Mouse (Mus musculus): Measurements from ENCODE around the gene Vmn1r95.
"Not testable (repeated sequence)": the region's sequence is repeated elsewhere in the genome, so short reads cannot be mapped to it uniquely, and the experiment has no call there.

The Vmn1r95 gene

GRCm38 (mm10) chr7:20193410-20193809 lies at the start of gene Vmn1r95:
Vmn1r95 (plus strand) TSS chr7:20193710.
- DNase-seq (ENCODE audit: low read depth): not testable (repeated sequence)

GRCm38 (mm10) chr7:20168277-20168676 lies 25.2 kb upstream of the Vmn1r95 start, which contains the start of gene Vmn1r94:
Vmn1r94 (minus strand) TSS chr7:20168377.
- DNase-seq (ENCODE audit: low read depth): not testable (repeated sequence)

- not testable (repeated sequence) for DNase-seq (ENCODE audit: low read depth)
Measured at GRCm38 (mm10) chr7:20205507-20205906, 12.0 kb downstream of the Vmn1r95 start, which contains the start of gene Gm6164. Gm6164 (minus strand) TSS chr7:20205607.

GRCm38 (mm10) chr7:20233728-20234127 lies 40.2 kb downstream of the Vmn1r95 start, which contains the start of gene Gm4498:
Gm4498 (minus strand) TSS chr7:20233828.
- not testable (repeated sequence) for DNase-seq (ENCODE audit: low read depth)

Measured in c-Kit-positive CD71-negative TER-119-negative erythroid progenitor cells, embryonic 14.5 days (primary cell).